Mouse (Mus musculus) neural tube, embryonic 10.5 days (tissue): ENCODE data around the gene Fam120c.
A peak's percentile ranks its signal among the peaks of the same experiment; 100 is the strongest.

Experiments
- DNase-seq: peaks from one replicate; pipeline ENCODE4 v3.0.0-alpha.2; 2017; ENCODE audit warnings: low spot score; ENCODE audit errors: extremely low spot score

Gene Fam120c

GRCm38 (mm10) chrX:151520458-151521322 lies 176.7 kb downstream of the Fam120c start, which contains the start of gene Phf8:
Phf8 (plus strand) TSS chrX:151520672.
- peak; percentile 88 for DNase-seq
